Mouse (Mus musculus) B cell, adult 2 months (primary cell): ENCODE measurements around the gene Cd24a.

Experiments
- DNase-seq, 2 experiments: peaks; one replicate each; pipeline ENCODE4 v3.0.0; 2022

Gene Cd24a

DNA sequence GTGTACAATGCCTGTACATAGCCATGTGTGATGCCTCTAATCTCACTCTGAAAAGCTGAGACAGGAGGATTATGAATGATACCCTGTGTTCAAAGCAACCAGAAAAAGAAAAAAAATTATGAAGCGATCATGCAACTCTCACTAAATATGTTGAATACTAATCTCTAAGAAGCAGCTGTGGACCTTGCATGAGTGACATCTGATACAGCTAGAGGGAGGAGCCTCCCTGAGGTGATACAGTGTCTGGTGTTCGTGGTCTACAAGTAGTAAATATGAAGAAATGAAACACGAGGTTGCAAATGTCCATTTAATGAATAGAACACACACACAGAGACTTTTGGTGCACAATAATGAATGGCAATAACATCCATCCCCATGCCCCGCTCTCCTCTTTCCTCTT is 52.5 kb downstream of the Cd24a start:
- DNase-seq = no peak

DNA sequence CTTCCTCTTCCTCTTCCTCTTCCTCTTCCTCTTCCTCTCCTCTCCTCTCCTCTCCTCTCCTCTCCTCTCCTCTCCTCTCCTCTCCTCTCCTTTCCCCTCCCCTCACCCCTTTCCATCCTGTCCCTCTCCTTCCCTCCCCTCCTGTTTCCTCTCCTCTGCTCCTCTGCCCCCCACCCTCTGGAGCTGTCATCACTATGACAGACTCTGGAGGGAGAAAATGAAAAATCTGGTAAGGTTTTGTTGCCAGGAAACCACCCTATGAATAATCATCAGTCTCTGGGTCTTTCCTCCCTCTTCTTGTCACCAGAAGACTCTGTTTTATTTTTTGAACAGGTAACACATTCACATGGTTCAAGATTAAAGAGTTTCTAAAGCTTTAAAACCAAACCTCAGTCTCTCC is 53.0 kb downstream of the Cd24a start:
- no peak for DNase-seq

DNA sequence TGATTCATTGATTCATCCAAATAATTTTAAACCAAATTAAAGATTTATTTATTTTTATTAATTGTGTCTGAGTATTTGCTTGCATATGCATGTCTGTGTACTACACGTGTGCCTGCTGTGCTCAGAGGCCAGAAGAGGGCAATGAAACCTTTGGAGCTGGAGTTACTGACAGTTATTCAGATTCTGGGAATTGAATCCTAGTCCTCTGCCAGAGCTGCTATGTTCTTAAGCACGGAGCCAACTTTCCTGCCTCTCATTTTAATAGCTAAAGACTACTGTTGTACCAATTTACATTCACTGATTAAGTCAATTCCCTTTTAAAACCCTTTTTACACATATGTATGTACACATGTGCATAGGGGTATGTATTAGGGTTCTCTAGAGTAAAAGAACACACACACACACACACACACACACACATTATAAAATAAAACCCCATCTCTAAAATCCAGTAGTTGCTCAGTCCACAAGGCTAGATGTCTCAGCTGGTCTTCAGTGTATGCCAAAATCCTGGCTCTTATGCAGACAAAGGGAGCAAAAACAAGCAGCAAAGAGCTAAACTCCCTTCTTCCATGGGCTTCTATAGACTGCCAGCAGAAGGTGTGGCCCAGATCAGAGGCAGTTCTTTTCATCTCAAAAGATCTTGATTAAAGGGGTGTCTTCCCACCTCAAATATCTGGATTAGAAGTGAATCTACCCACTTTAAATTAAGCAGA is 53.7 kb downstream of the Cd24a start:
- DNase-seq = no peak

DNA sequence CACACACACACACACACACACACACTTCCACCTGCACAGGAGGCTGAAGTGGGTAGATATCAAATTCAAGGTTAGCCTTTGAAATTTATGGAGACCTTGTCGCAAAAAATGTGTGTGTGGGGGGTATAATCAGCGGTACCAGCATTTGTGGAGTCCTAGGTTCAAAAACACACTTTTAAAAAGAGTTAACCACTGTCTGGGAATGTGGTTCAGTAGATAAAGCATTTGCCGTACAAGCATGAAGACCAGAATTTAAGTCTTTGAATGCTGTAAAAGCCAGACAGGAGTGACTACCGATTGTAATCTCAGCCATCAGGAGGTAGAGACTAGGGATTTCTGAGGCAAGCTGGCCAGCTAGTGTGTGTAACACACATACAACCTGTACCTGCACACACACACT is 55.0 kb downstream of the Cd24a start:
- no peak for DNase-seq
